Mouse (Mus musculus) lung, embryonic 14.5 days (tissue): ENCODE data around the gene Hmcn2. TPM values are rescaled to one million over a fixed set of nuclear protein-coding genes. Genes with fewer than 3 reads are reported as not detected.
A peak's percentile ranks its signal among the peaks of the same experiment; 100 is the strongest.

ENCODE experiments used
- ATAC-seq: fragments of 200-750 bp; cut with Nextera tagmentation; 2 replicates; pipeline ENCODE4 v1.8.0; 2017; ENCODE audit warnings: mild to moderate bottlenecking, moderate TSS enrichment, moderate library complexity; ENCODE audit not compliant: insufficient read depth
- DNase-seq: peaks from one replicate; pipeline ENCODE4 v3.0.0-alpha.2; 2015
- H3K27ac ChIP-seq: fragments of 300-500 bp; sonication (generic); 2 replicates; pipeline ENCODE4 v1.5.1; 2014; ENCODE audit warnings: low read depth, mild to moderate bottlenecking, moderate library complexity
- H3K27me3 ChIP-seq: fragments of 300-500 bp; sonication (generic); 2 replicates; pipeline ENCODE4 v1.6.1; 2014; ENCODE audit warnings: low read length, control low read depth; ENCODE audit not compliant: insufficient read depth
- H3K36me3 ChIP-seq: fragments of 300-500 bp; sonication (generic); 2 replicates; pipeline ENCODE4 v1.6.1; 2014; ENCODE audit warnings: control low read depth; ENCODE audit not compliant: insufficient read depth
- H3K4me1 ChIP-seq: fragments of 300-500 bp; sonication (generic); 2 replicates; pipeline ENCODE4 v1.6.1; 2014; ENCODE audit warnings: antibody characterized with exemption, control low read depth; ENCODE audit not compliant: insufficient read depth
- H3K4me2 ChIP-seq: fragments of 300-500 bp; sonication (generic); 2 replicates; pipeline ENCODE4 v1.6.1; 2014; ENCODE audit warnings: mild to moderate bottlenecking
- H3K4me3 ChIP-seq: fragments of 300-500 bp; sonication (generic); 2 replicates; pipeline ENCODE4 v1.5.1; 2014; ENCODE audit warnings: low read depth, low read length
- H3K9ac ChIP-seq: fragments of 300-500 bp; sonication (generic); 2 replicates; pipeline ENCODE4 v1.6.1; 2014
- H3K9me3 ChIP-seq: fragments of 300-500 bp; sonication (generic); 2 replicates; pipeline ENCODE4 v1.6.1; 2016; ENCODE audit warnings: low read depth, low read length, control low read depth
- CTCF ChIP-seq: IDR thresholded peaks from 2 replicates; pipeline ENCODE4 v1.5.1; 2016; ENCODE audit warnings: antibody characterized with exemption, low read depth
- WGBS: fragments of 180-500 bp; shearing (Covaris S2); extraction: QIAGEN DNeasy Blood & Tissue Kit; methylation state at CpG from one replicate; pipeline ENCODE4 v1.1.7; 2014; 5-methylcytosine and 5-hydroxymethylcytosine counted together
- polyA plus RNA-seq: library from polyadenylated mRNA; unstranded; fragments of >200 nt; fragmentation: Nextera tagmentation; extraction: Ambion mirVana; gene quantifications from 2 replicates; pipeline ENCODE4 v1.2.1, GENCODE M21; 2014

Gene Hmcn2
- polyA plus RNA-seq, 1 experiment from 2014 or later = 1.3 TPM

DNA sequence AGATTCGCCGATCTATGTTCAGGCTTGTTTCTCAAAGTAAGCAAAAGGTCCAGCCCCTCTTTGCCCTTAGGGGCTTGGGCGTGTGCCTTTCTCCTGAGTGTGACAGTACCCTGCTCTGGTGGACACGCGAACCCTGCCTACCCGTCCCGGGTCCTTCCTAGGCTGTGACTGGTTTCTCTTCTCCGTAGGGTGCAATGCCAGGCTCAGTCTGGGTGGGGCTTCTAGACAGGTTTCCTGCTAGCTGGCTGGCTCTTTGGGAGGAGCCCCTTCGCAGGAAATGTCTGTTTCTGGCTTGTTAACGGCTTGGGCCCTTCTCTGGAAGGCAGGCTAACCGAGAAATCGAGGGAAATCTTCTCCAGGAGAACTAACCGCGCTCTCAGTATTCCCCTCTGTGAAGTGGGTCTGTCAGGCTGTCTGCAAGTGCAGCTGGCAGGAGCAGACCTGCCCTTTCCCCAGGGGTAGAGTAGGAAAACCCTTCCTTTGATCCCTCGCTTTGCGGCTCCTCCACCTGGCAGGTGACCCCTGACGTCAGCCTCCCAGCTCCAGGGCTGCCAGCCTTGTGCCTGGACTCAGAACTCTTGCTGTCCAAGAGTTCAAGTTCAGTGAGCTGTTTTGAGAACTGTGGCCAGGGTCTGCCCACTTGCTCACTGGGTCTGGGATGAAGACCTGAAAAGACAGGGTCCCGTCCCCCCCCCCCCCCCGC, 156.6 kb downstream of the Hmcn2 start:
- peak; percentile 38; the same call in 1 of the 2 replicates for ATAC-seq

DNA sequence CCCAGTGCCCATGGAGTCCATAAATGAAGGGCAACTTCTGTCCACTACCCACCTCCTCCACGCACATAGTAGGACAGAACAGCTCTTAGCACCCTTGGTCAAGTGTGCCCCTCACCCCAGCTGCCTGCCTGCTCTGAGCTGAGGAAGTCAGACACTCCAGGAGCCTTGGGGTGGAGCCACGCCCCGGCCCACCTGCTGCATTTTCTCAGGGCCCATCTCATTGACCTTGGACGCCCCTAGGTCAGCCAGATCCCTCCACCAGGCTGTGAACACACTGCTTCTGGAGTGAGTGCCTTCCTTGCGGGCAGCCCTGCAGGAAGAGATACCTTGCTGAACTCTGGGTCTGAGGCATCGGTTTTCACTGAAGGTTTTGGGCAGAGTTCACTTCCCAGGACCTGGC, 157.4 kb downstream of the Hmcn2 start:
- no peak overlapping the region for H3K4me2 ChIP-seq
- WGBS = 38% methylated on average over 6 of the region's 6 CpGs

More for the DNA sequence above, 156.6 kb downstream of the Hmcn2 start:
- Histone ChIP-seq H3K4me1 (0 out of 2 replicates have a peak, but pooled peaks cover 5% of the 10 kb centered on the region), H3K9ac (peak overlapping the region; percentile 43), H3K36me3 (no peaks in the 10 kb centered on the region), H3K27me3 (peaks cover 33% of the 10 kb centered on the region), H3K4me2 (peak overlapping the region; percentile 91), H3K9me3 (no peaks in the 10 kb centered on the region), H3K4me3 (peak overlapping the region; percentile 43), H3K27ac (no peak overlapping the region)
- no peak for TF ChIP-seq CTCF
- DNase-seq = peak; percentile 45
- 9% methylated on average over 18 of the region's 19 CpGs for WGBS

DNA sequence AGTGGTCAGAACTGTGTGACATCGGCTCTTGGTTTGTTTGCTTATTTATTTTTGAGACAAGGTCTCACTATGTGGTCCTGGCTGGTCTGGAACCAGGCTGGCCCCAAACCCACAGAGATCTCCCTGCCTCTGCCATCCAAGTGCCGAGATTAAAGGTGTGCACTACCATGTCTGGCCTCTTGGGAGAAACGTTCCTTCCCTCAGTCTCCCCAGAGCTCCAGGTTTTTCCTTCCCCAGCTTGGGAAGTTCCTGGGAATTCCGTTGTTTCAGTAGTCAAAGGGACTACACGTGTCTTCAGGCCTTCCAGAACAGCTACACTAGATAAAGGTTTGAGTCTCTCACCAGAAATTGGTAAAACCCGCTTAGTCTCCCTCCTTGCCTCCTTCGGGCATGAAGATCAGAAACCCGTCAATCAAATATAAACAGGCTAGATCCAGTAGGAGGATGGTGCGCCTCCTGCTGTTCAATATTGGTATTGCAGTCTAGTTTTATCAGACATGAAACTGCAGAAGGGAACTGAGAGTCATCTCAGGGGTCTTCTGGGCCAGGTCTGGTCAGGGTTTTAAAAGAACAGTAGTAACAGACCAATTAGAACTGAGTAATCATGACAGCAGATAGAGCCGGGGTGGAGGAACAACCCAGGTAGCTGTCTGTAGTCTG, 158.3 kb downstream of the Hmcn2 start:
- Histone ChIP-seq H3K27ac (no peak overlapping the region), H3K36me3 (no peaks in the 10 kb centered on the region), H3K4me3 (no peak overlapping the region), H3K4me2 (no peak overlapping the region), H3K27me3 (peaks cover 33% of the 10 kb centered on the region), H3K9ac (no peak overlapping the region), H3K9me3 (no peaks in the 10 kb centered on the region), H3K4me1 (0 out of 2 replicates have a peak, but pooled peaks cover 5% of the 10 kb centered on the region)
- WGBS = 43% methylated on average over 10 of the region's 10 CpGs
- DNase-seq (peak; percentile 75), ATAC-seq (no peak)
- TF ChIP-seq CTCF = peak; percentile 82

More for the DNA sequence above, 157.4 kb downstream of the Hmcn2 start:
- H3K36me3 ChIP-seq = no peaks in the 10 kb centered on the region
- no peak overlapping the region for H3K4me3 ChIP-seq
- H3K27ac ChIP-seq = no peak overlapping the region
- no peak overlapping the region for H3K9ac ChIP-seq
- no peak for DNase-seq
- no peaks in the 10 kb centered on the region for H3K9me3 ChIP-seq
- peaks cover 33% of the 10 kb centered on the region for H3K27me3 ChIP-seq
- no peak for TF ChIP-seq CTCF
- H3K4me1 ChIP-seq = 0 out of 2 replicates have a peak, but pooled peaks cover 5% of the 10 kb centered on the region
- ATAC-seq = no peak

DNA sequence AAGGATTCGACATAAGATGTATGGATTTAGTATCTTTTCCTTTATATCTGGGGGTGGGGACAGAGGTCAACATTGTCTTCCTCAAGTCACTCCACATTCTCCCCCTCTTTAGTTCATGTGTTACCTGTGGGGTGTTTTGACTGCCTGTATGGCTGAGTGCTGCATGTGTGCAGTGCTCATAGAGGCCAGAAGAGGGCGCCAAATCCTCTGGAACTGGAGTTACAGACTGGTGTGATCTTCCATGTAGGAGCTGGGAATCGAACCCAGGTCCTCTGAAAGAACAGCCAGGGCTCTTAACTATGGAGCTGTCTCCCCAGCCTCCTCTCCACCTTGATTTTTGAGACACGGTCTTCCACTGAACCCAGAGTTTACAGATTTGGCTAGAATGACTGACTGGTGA, 159.7 kb downstream of the Hmcn2 start:
- Histone ChIP-seq H3K27me3 (peaks cover 28% of the 10 kb centered on the region), H3K9ac (no peak overlapping the region), H3K4me1 (0 out of 2 replicates have a peak, but pooled peaks cover 5% of the 10 kb centered on the region), H3K9me3 (no peaks in the 10 kb centered on the region), H3K27ac (no peak overlapping the region), H3K4me3 (no peak overlapping the region), H3K36me3 (no peaks in the 10 kb centered on the region), H3K4me2 (no peak overlapping the region)
- TF ChIP-seq CTCF = peak; percentile 62
- 67% methylated on average over 4 of the region's 4 CpGs for WGBS
- peak; percentile 29 for DNase-seq
- ATAC-seq = no peak

DNA sequence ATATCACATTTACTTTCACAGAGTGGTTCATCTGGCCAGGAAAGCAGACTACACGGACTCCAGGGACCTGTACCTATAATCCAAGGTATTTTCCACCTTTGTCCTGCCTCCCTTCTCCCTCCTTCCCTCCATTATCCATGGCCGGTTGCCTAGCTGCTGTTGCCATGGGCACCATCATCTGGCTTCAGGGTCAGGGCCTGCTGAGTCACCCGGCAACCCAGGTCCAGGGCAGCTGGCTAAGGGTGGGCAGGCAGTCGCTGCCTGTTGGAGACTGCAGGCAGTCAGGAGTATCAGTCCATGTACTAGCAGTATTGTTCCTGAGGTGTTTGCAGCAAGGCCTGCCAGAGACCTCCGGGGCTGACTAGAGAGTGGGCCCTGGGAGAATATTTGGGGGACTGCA, 160.5 kb downstream of the Hmcn2 start:
- 63% methylated on average over 5 of the region's 5 CpGs for WGBS
- Histone ChIP-seq H3K9me3 (no peaks in the 10 kb centered on the region), H3K27ac (no peak overlapping the region), H3K36me3 (no peaks in the 10 kb centered on the region), H3K4me2 (no peak overlapping the region), H3K4me1 (0 out of 2 replicates have a peak, but pooled peaks cover 5% of the 10 kb centered on the region), H3K27me3 (peaks cover 20% of the 10 kb centered on the region), H3K4me3 (no peak overlapping the region), H3K9ac (no peak overlapping the region)
- DNase-seq = no peak
- ATAC-seq = no peak
- no peak for TF ChIP-seq CTCF

DNA sequence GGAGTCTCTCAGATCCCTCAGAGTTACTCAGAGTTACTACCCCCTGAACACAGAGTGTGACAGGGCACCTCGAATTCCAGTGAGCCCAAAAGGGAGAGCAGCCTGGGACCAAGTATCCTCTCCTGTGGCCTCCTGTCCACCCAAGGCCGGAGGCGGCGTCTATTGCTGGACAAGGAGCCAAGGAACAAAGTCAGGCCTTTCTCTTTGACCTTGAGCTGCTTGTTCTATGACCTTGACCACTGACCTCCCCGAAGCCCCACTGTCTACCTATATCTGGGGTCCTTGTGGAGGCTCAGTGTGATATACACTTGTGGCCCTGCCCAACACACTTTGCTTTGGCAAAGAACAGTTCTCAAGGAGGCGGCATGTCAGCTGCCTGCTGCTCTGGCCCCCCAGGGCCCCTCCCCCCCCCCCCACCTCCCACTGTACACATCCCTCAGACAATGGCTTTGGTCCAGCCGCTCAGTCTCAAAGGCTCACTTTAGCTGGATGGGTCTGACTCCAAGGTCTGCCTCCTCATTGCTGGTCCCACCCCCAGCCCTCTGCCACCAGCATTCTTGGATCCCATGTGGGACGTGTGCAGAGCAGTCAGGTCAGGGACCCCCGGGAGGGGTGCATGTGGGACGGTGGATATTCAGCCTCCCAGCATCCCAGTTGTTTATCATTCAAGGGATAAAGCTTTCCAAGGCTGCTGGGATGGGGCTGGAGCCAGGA, 162.0 kb downstream of the Hmcn2 start:
- ATAC-seq = no peak
- no peaks in the 10 kb centered on the region for H3K4me1 ChIP-seq
- peak; percentile 21 for DNase-seq
- TF ChIP-seq CTCF = no peak
- H3K4me2 ChIP-seq = no peak overlapping the region
- H3K36me3 ChIP-seq = no peaks in the 10 kb centered on the region
- no peaks in the 10 kb centered on the region for H3K9me3 ChIP-seq
- no peak overlapping the region for H3K9ac ChIP-seq
- 0 out of 2 replicates have a peak, but pooled peaks cover 6% of the 10 kb centered on the region for H3K27me3 ChIP-seq
- no peak overlapping the region for H3K4me3 ChIP-seq
- H3K27ac ChIP-seq = no peak overlapping the region
- WGBS = 59% methylated on average over 10 of the region's 10 CpGs
